Mouse (Mus musculus): Measurements from ENCODE around the gene Plekhn1. TPM values are rescaled to one million over a fixed set of nuclear protein-coding genes. Genes with fewer than 3 reads are reported as not detected.
A peak's percentile ranks its signal among the peaks of the same experiment; 100 is the strongest.

Plekhn1 gene
- polyA plus RNA-seq, 1 experiment from 2014 or later: 26.2 TPM

GRCm38 (mm10) chr4:156217838-156218237 is 16.8 kb downstream of the Plekhn1 start:
- Histone ChIP-seq H3K27me3 (replicated peaks; ENCODE audit: control insufficient read depth, insufficient read depth, low read length) (no peaks in the 10 kb centered on the region), H3K9ac (ENCODE audit: low read depth, low read length) (no peak overlapping the region), H3K4me2 (ENCODE audit: low read length) (no peak overlapping the region), H3K27ac (ENCODE audit: low read depth, low read length) (no peak overlapping the region), H3K36me3 (ENCODE audit: control insufficient read depth, insufficient read depth, low read length) (no peaks in the 10 kb centered on the region), H3K9me3 (ENCODE audit: control insufficient read depth, low read length) (no peaks in the 10 kb centered on the region), H3K4me1 (ENCODE audit: control insufficient read depth, insufficient read depth, low read depth, low read length) (no peaks in the 10 kb centered on the region), H3K4me3 (ENCODE audit: low read length) (no peak overlapping the region)
- no peak for ATAC-seq
- WGBS: 80% methylated on average over 15 of the region's 16 CpGs

- no peak overlapping the region for H3K27ac ChIP-seq (ENCODE audit: low read depth, low read length)
- no peaks in the 10 kb centered on the region for H3K36me3 ChIP-seq (ENCODE audit: control insufficient read depth, insufficient read depth, low read length)
- WGBS: 81% methylated on average over 16 of the region's 16 CpGs
- no peak overlapping the region for H3K4me3 ChIP-seq (ENCODE audit: low read length)
- peak; percentile 41; the same call in 1 of the 2 replicates for ATAC-seq
- H3K4me2 ChIP-seq (ENCODE audit: low read length): no peak overlapping the region
- no peaks in the 10 kb centered on the region for H3K4me1 ChIP-seq (ENCODE audit: control insufficient read depth, insufficient read depth, low read depth, low read length)
- H3K27me3 ChIP-seq (replicated peaks; ENCODE audit: control insufficient read depth, insufficient read depth, low read length): no peaks in the 10 kb centered on the region
- H3K9me3 ChIP-seq (ENCODE audit: control insufficient read depth, low read length): no peaks in the 10 kb centered on the region
- H3K9ac ChIP-seq (ENCODE audit: low read depth, low read length): no peak overlapping the region
Measured at GRCm38 (mm10) chr4:156217022-156217669, 17.5 kb downstream of the Plekhn1 start.

- no peaks in the 10 kb centered on the region for H3K9me3 ChIP-seq (ENCODE audit: control insufficient read depth, low read length)
- H3K4me3 ChIP-seq (ENCODE audit: low read length): no peak overlapping the region
- no peak overlapping the region for H3K4me2 ChIP-seq (ENCODE audit: low read length)
- ATAC-seq: no peak
- H3K27ac ChIP-seq (ENCODE audit: low read depth, low read length): no peak overlapping the region
- 95% methylated on average over 2 of the region's 2 CpGs for WGBS
- no peak overlapping the region for H3K9ac ChIP-seq (ENCODE audit: low read depth, low read length)
- H3K36me3 ChIP-seq (ENCODE audit: control insufficient read depth, insufficient read depth, low read length): no peaks in the 10 kb centered on the region
- H3K4me1 ChIP-seq (ENCODE audit: control insufficient read depth, insufficient read depth, low read depth, low read length): no peaks in the 10 kb centered on the region
- no peaks in the 10 kb centered on the region for H3K27me3 ChIP-seq (replicated peaks; ENCODE audit: control insufficient read depth, insufficient read depth, low read length)
Measured at GRCm38 (mm10) chr4:156216196-156216595, 18.5 kb downstream of the Plekhn1 start.

DNA sequence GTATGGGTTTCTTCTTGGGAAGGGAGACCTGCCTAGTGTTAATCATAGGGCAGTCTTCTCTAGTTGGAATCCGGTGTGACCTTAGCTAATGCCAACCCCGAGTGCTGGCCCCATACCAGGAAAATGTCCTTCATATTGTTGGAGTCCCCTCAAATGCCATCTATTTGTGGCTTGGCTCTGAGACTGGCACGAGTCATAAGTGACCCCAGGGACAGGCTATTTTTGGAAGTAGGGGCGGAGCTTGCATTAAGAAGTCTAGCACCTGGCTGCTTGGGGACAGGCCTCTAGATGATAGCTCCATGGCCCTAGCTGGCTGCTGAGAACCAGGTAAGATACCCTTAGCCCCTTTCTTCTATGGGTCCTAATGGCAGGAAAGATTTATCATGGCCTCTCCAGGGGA is 19.0 kb downstream of the Plekhn1 start, which contains the start of gene Perm1:
Perm1 (plus strand) TSS at position 220 of the 400 bp plus-strand sequence.
- no peak within 1 kb of the TSS for H3K9ac ChIP-seq (ENCODE audit: low read depth, low read length)
- H3K27ac ChIP-seq (ENCODE audit: low read depth, low read length): no peak within 1 kb of the TSS
- no peak within 1 kb of the TSS for H3K4me2 ChIP-seq (ENCODE audit: low read length)
- no peaks in the 10 kb centered on the region for H3K4me1 ChIP-seq (ENCODE audit: control insufficient read depth, insufficient read depth, low read depth, low read length)
- no peaks in the 10 kb centered on the region for H3K27me3 ChIP-seq (replicated peaks; ENCODE audit: control insufficient read depth, insufficient read depth, low read length)
- H3K4me3 ChIP-seq (ENCODE audit: low read length): no peak within 1 kb of the TSS
- H3K36me3 ChIP-seq (ENCODE audit: control insufficient read depth, insufficient read depth, low read length): no peaks in the 10 kb centered on the region
- 76% methylated on average over 4 of the region's 4 CpGs for WGBS
- no peak for ATAC-seq
- H3K9me3 ChIP-seq (ENCODE audit: control insufficient read depth, low read length): no peaks in the 10 kb centered on the region

- WGBS: 92% methylated on average over 13 of the region's 13 CpGs
- ATAC-seq: no peak
Measured at GRCm38 (mm10) chr4:156213134-156213533, 21.5 kb downstream of the Plekhn1 start.

DNA sequence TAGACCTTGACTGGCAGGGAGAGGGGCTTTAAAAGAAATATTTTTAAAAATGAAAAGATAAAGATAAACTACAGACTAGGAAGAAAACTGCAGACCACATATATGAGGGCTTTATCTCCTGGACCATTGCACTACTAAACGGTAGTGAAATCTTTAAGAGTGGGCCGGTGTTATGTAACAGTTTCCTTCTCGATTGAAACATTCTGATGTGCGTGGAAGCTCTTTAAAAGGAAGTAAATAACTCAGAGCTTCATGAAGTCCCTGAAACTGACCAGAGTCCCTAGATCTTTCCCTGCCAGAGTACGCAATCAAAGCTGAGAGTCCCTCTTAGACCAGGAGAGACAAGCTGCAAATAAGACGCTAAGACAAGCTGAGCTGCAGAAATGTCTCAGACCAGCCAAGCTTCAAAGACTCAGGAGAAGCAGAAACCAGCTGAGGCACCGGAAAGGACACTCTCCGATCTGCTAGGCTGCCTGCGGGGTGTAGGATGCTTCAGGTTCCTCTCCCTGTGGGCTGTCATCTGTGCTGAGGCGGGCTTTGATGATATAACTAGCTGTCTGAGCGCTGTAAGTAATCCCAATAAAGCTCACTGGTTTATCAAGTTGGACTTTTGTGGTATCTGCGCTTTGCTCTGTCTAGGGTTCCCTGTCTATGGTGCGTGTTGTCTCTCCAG is 24.6 kb downstream of the Plekhn1 start:
- Histone ChIP-seq H3K9ac (ENCODE audit: low read depth, low read length) (no peak overlapping the region), H3K27me3 (replicated peaks; ENCODE audit: control insufficient read depth, insufficient read depth, low read length) (no peaks in the 10 kb centered on the region), H3K9me3 (ENCODE audit: control insufficient read depth, low read length) (no peaks in the 10 kb centered on the region), H3K4me1 (ENCODE audit: control insufficient read depth, insufficient read depth, low read depth, low read length) (no peaks in the 10 kb centered on the region), H3K27ac (ENCODE audit: low read depth, low read length) (no peak overlapping the region), H3K36me3 (ENCODE audit: control insufficient read depth, insufficient read depth, low read length) (no peaks in the 10 kb centered on the region), H3K4me3 (ENCODE audit: low read length) (no peak overlapping the region), H3K4me2 (ENCODE audit: low read length) (no peak overlapping the region)
- no peak for ATAC-seq
- WGBS: 78% methylated on average over 13 of the region's 13 CpGs

More at GRCm38 (mm10) chr4:156213134-156213533, 21.5 kb downstream of the Plekhn1 start:
- H3K4me3 ChIP-seq (ENCODE audit: low read length): no peak overlapping the region
- H3K4me2 ChIP-seq (ENCODE audit: low read length): no peak overlapping the region
- no peaks in the 10 kb centered on the region for H3K9me3 ChIP-seq (ENCODE audit: control insufficient read depth, low read length)
- H3K4me1 ChIP-seq (ENCODE audit: control insufficient read depth, insufficient read depth, low read depth, low read length): no peaks in the 10 kb centered on the region
- H3K27ac ChIP-seq (ENCODE audit: low read depth, low read length): no peak overlapping the region
- no peaks in the 10 kb centered on the region for H3K27me3 ChIP-seq (replicated peaks; ENCODE audit: control insufficient read depth, insufficient read depth, low read length)
- no peaks in the 10 kb centered on the region for H3K36me3 ChIP-seq (ENCODE audit: control insufficient read depth, insufficient read depth, low read length)
- no peak overlapping the region for H3K9ac ChIP-seq (ENCODE audit: low read depth, low read length)

GRCm38 (mm10) chr4:156208872-156209271 is 25.8 kb downstream of the Plekhn1 start:
- no peaks in the 10 kb centered on the region for H3K36me3 ChIP-seq (ENCODE audit: control insufficient read depth, insufficient read depth, low read length)
- H3K9me3 ChIP-seq (ENCODE audit: control insufficient read depth, low read length): no peaks in the 10 kb centered on the region
- H3K9ac ChIP-seq (ENCODE audit: low read depth, low read length): no peak overlapping the region
- no peak for ATAC-seq
- H3K4me2 ChIP-seq (ENCODE audit: low read length): no peak overlapping the region
- no peak overlapping the region for H3K27ac ChIP-seq (ENCODE audit: low read depth, low read length)
- H3K27me3 ChIP-seq (replicated peaks; ENCODE audit: control insufficient read depth, insufficient read depth, low read length): no peaks in the 10 kb centered on the region
- WGBS: 95% methylated on average over 4 of the region's 4 CpGs
- H3K4me1 ChIP-seq (ENCODE audit: control insufficient read depth, insufficient read depth, low read depth, low read length): peaks cover 7% of the 10 kb centered on the region
- H3K4me3 ChIP-seq (ENCODE audit: low read length): no peak overlapping the region

DNA sequence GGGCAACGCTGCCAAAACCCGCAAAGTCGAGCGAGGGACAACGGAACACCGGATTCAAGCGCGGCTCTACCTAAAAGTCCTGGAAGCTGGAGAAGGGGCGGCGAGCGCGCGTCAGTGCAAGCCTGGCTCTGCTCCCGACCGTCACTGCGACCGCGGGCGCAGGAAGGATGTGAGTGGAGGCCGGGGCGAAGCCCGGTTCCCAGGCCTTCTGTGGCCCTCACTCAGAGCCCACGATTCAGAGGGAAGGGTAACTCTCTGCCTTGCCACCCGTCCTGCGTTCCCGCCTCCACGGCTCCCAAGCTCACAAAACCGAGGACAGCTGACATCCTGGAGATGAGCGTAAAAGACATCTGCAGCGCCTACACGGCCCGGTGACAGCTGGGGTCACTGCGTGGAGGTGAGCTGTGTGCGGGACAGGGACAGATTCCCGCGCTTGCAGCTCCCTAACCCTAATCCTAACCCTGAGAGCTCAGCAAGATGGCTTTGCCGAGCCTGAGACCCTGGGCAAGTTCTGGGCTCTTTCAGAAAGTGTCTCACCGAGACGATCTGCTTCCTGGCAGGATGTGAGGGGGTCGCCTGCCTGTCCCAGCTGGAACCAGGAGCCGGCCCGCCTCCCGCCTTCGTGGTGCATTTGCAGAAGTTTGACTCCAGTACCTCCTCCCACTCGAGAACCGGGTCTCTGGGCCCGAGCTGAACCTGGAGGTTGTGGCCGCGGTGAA is 31.1 kb downstream of the Plekhn1 start:
- WGBS: under 1% methylated on average over 49 of the region's 49 CpGs
- H3K9ac ChIP-seq (ENCODE audit: low read depth, low read length): peak overlapping the region; percentile 75
- H3K27ac ChIP-seq (ENCODE audit: low read depth, low read length): peak overlapping the region; percentile 84
- ATAC-seq: peak; percentile 43
- H3K9me3 ChIP-seq (ENCODE audit: control insufficient read depth, low read length): no peaks in the 10 kb centered on the region
- H3K4me1 ChIP-seq (ENCODE audit: control insufficient read depth, insufficient read depth, low read depth, low read length): peaks cover 17% of the 10 kb centered on the region
- peak overlapping the region; percentile 96 for H3K4me2 ChIP-seq (ENCODE audit: low read length)
- H3K4me3 ChIP-seq (ENCODE audit: low read length): peak overlapping the region; percentile 61
- H3K27me3 ChIP-seq (replicated peaks; ENCODE audit: control insufficient read depth, insufficient read depth, low read length): 0 out of 2 replicates have a peak, but pooled peaks cover 2% of the 10 kb centered on the region
- no peaks in the 10 kb centered on the region for H3K36me3 ChIP-seq (ENCODE audit: control insufficient read depth, insufficient read depth, low read length)

DNA sequence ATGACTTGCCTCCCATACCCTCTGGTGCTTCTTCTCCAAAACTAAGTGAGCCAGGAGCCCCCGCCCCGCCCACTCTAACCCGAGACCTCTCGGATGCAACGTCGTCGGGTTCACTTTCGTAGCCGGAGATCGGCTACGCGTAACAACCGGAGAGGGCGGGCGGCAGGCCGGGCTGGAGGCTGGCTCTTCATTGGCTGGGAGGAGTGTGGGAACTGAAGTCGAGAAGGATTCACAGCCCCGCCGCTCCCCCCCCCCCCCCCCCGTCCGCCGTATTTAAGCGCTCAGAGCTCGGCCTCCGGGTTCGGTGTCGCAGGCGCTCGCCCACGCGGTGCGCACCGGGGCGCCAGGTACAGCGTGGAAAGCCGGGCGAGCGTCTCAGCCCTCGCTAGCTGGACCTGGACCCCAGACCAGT is 31.6 kb downstream of the Plekhn1 start, which contains the start of gene AW011738:
AW011738 (plus strand) TSS at position 304 of the 412 bp plus-strand sequence.
- Histone ChIP-seq H3K27ac (ENCODE audit: low read depth, low read length) (peak within 1 kb of the TSS; percentile 84), H3K4me2 (ENCODE audit: low read length) (peak within 1 kb of the TSS; percentile 96), H3K4me3 (ENCODE audit: low read length) (peak within 1 kb of the TSS; percentile 61), H3K9ac (ENCODE audit: low read depth, low read length) (peak within 1 kb of the TSS; percentile 75), H3K9me3 (ENCODE audit: control insufficient read depth, low read length) (no peaks in the 10 kb centered on the region), H3K4me1 (ENCODE audit: control insufficient read depth, insufficient read depth, low read depth, low read length) (peaks cover 17% of the 10 kb centered on the region), H3K27me3 (replicated peaks; ENCODE audit: control insufficient read depth, insufficient read depth, low read length) (0 out of 2 replicates have a peak, but pooled peaks cover 2% of the 10 kb centered on the region), H3K36me3 (ENCODE audit: control insufficient read depth, insufficient read depth, low read length) (no peaks in the 10 kb centered on the region)
- ATAC-seq: peak; percentile 84
- WGBS: under 1% methylated on average over 33 of the region's 39 CpGs
